Mouse (Mus musculus) thymus, adult 2 months (tissue): ENCODE results near the gene Pkd1. TPM values are rescaled to one million over a fixed set of nuclear protein-coding genes. Genes with fewer than 3 reads are reported as not detected.

Experiments used
- DNase-seq: peaks from one replicate; pipeline ENCODE4 v3.0.0; 2021
- H3K27ac ChIP-seq: fragments of 200-500 bp; 2 replicates; pipeline ENCODE4 v1.5.1; 2012; ENCODE audit warnings: low read length, control low read depth; ENCODE audit not compliant: control insufficient read depth, insufficient read depth
- H3K27me3 ChIP-seq: fragments of 200-500 bp; 2 replicates; pipeline ENCODE4 v1.6.1; 2012; ENCODE audit warnings: mild to moderate bottlenecking, low read length, moderate library complexity, mixed read lengths; ENCODE audit not compliant: control insufficient read depth, insufficient read depth
- H3K36me3 ChIP-seq: fragments of 200-500 bp; 2 replicates; pipeline ENCODE4 v1.6.1; 2012; ENCODE audit warnings: mild to moderate bottlenecking, low read length, moderate library complexity; ENCODE audit not compliant: control insufficient read depth, insufficient read depth
- H3K4me1 ChIP-seq: fragments of 200-500 bp; replicated peaks from 2 replicates; pipeline ENCODE4 v1.6.1; 2012; ENCODE audit warnings: low read length; ENCODE audit not compliant: control insufficient read depth, insufficient read depth
- H3K4me3 ChIP-seq: fragments of 200-500 bp; 2 replicates; pipeline ENCODE4 v1.5.1; 2012; ENCODE audit warnings: mild to moderate bottlenecking, low read length, control low read depth, moderate library complexity; ENCODE audit not compliant: control insufficient read depth, insufficient read depth
- CTCF ChIP-seq: fragments of 200-500 bp; IDR thresholded peaks from 2 replicates; pipeline ENCODE4 v1.5.1; 2012; ENCODE audit warnings: mild to moderate bottlenecking, control low read depth, low read length, moderate library complexity, borderline replicate concordance; ENCODE audit not compliant: control insufficient read depth, poor library complexity, insufficient read depth; ENCODE audit errors: extremely low read depth
- POLR2A ChIP-seq: fragments of 200-500 bp; IDR thresholded peaks from 2 replicates; pipeline ENCODE4 v1.6.1; 2012; ENCODE audit warnings: mild to moderate bottlenecking, low read length, control low read depth, moderate library complexity; ENCODE audit not compliant: control insufficient read depth, poor library complexity, insufficient read depth; ENCODE audit errors: extremely low read depth
- WGBS: fragments of 180-500 bp; shearing (Covaris S2); methylation state at CpG from one replicate; pipeline ENCODE4 v1.1.7; 2018; 5-methylcytosine and 5-hydroxymethylcytosine counted together
- polyA plus RNA-seq: library from polyadenylated mRNA; depleted of rRNA; stranded (reverse); fragments of >200 nt; gene quantifications from 2 replicates; pipeline ENCODE4 v1.2.3, GENCODE M21; 2012

Pkd1 gene
- polyA plus RNA-seq, 1 experiment = 92.8 TPM

DNA sequence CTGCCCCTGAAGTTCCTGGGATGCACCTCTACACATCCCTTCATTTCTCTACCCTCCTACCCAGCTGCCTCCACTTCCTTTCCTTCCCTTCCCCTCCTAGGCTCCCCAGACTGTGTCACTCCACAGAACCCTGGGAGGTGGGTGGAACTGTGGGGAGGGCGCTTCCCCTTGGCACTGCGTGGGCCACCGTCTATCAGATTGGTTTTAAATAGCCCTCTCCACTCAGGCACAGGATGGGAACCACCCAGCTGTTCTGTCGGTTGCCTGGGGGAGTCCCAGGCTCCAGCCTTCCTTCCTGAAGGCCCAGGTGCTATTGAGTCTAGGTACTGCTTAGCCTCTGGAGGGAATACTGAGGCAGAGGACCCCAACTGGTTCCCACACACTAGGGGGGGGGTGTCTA is 85.4 kb downstream of the Pkd1 start:
- no peak overlapping the region for H3K4me3 ChIP-seq
- DNase-seq = no peak
- peaks cover 12% of the 10 kb centered on the region for H3K4me1 ChIP-seq
- no peaks in the 10 kb centered on the region for H3K27me3 ChIP-seq
- no peak for TF ChIP-seq POLR2A
- no peak for TF ChIP-seq CTCF
- WGBS = 70% methylated on average over 4 of the region's 4 CpGs
- no peak overlapping the region for H3K27ac ChIP-seq
- no peaks in the 10 kb centered on the region for H3K36me3 ChIP-seq

DNA sequence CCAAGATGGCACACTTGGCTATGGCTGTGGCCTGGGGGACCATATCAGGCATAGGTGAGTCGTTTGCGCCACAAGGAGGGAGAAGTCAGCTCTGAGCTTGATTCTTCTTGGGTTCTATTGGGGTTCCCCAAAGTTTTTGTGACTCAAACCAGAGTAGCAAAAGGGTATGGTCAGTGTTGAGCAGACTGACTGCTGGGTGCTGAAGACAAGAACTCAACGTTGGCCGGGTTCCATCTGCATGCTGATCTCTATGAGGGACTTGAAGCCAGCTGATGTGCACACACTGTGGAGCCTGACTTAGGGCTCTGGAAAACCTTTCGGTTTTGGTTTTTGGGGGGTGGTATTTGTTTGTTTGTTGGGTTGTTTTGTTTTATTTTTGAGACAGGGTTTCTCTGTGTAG is 86.1 kb downstream of the Pkd1 start:
- H3K27ac ChIP-seq = no peak overlapping the region
- no peaks in the 10 kb centered on the region for H3K36me3 ChIP-seq
- H3K27me3 ChIP-seq = no peaks in the 10 kb centered on the region
- 97% methylated on average over 5 of the region's 5 CpGs for WGBS
- H3K4me1 ChIP-seq = peaks cover 12% of the 10 kb centered on the region
- H3K4me3 ChIP-seq = no peak overlapping the region
- DNase-seq = no peak
- no peak for TF ChIP-seq POLR2A
- TF ChIP-seq CTCF = no peak

DNA sequence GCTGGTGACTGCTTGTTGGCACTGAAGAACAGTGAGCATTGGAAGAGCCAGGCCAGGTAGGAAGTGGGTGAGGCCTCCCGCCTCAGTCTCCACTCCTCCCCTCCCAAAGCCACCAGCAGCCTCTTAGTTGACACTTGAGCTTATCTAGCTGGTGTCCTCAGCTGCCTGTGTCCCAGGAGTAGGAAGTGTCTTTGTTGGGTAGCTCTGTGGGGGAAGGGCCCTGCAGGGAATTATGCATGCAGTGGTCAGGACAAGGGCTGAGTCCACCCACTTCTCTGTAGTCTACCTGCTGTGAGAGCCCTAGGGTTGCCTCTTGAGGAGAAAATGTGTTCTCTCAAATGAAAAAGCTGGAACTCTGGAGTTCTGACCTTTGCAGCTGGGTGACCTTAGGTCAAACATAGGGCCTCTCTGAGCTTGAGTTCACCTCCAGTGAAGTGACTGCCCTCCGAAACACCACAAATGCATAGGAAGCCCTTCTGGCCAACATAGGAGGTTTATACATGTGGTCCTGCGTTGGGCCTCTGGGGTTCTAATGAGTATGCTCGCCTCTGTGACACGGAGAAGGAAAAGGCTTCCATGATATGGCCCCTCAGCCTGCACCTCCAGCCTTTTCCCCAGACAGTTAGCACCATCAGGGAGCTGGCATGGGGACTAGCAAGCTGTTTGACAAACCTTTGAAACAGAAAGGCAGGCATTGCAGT is 87.3 kb downstream of the Pkd1 start:
- no peak for DNase-seq
- TF ChIP-seq CTCF (no peak), POLR2A (no peak)
- no peaks in the 10 kb centered on the region for H3K27me3 ChIP-seq
- H3K27ac ChIP-seq = no peak overlapping the region
- H3K36me3 ChIP-seq = no peaks in the 10 kb centered on the region
- no peak overlapping the region for H3K4me3 ChIP-seq
- peaks cover 9% of the 10 kb centered on the region for H3K4me1 ChIP-seq
- 89% methylated on average over 5 of the region's 5 CpGs for WGBS

DNA sequence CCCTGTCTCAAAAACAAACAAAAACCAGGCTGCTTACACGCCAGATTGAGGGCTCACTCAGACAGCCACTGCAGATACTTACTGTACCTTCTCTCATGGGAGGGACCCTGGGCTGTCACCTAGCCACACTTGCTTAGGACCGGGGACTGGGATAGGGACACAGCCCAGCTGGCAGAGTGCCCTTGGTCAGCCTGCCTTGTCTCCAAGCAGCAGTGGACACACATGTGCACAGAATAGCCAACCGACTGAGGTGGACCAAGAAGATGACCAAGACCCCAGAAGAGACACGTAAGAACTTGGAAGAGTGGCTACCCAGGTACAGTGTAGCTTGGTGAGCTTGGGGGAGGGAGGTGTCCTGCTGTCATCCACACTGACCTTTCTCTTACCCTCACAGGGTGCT is 88.6 kb downstream of the Pkd1 start:
- Histone ChIP-seq H3K4me3 (no peak overlapping the region), H3K27me3 (no peaks in the 10 kb centered on the region), H3K36me3 (no peaks in the 10 kb centered on the region), H3K4me1 (peaks cover 2% of the 10 kb centered on the region; the same call in 1 of the 2 replicates), H3K27ac (no peak overlapping the region)
- no peak for DNase-seq
- TF ChIP-seq CTCF (no peak), POLR2A (no peak)
- WGBS = 93% methylated on average over 4 of the region's 4 CpGs

DNA sequence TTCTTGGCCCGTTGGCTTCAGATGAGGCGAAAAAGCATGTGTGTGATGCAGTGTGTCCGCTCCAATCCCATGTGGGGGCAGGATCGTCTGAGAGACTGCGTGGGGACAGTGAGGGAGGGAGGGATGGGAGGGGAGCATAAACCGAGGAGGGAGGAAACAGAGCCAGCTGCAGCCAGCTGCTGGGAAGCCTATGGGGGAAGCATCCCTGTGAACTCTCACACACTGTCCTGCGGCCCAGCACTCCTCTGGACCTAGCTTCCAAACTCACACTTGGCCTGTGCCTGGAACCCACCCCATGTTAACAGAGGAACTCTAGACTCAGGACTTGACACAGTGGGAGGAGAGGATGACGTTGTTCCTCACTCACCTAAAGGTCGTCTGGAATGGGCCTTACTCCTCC is 89.2 kb downstream of the Pkd1 start:
- Histone ChIP-seq H3K36me3 (no peaks in the 10 kb centered on the region), H3K4me1 (no peaks in the 10 kb centered on the region), H3K27me3 (no peaks in the 10 kb centered on the region), H3K4me3 (no peak overlapping the region), H3K27ac (no peak overlapping the region)
- no peak for DNase-seq
- TF ChIP-seq CTCF (no peak), POLR2A (no peak)
- WGBS = 92% methylated on average over 9 of the region's 9 CpGs

DNA sequence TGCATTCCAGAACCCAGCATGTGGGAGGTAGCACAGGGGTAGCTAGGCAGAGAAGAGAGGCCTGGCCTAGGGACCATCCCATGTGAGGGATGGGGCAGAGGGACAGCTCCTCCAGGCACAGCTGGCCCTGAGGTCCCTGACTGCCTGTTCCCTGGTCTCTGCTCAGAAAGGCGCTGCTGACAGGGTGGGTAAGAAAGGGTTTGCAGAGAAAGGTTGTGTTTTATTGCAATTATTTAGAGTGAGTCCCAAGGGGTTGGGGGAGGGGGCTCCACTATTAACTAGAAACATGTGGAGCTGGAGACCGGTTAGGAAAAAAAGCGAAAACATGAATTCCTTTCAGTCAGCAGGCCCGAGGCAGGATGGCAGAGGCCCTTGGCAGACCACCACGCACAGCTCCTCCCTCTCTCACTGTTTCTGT is 89.9 kb downstream of the Pkd1 start:
- WGBS = 100% methylated on average over 5 of the region's 5 CpGs
- no peak overlapping the region for H3K27ac ChIP-seq
- no peak overlapping the region for H3K4me3 ChIP-seq
- no peak for DNase-seq
- no peaks in the 10 kb centered on the region for H3K4me1 ChIP-seq
- no peaks in the 10 kb centered on the region for H3K27me3 ChIP-seq
- no peaks in the 10 kb centered on the region for H3K36me3 ChIP-seq
- TF ChIP-seq CTCF = no peak
- no peak for TF ChIP-seq POLR2A

DNA sequence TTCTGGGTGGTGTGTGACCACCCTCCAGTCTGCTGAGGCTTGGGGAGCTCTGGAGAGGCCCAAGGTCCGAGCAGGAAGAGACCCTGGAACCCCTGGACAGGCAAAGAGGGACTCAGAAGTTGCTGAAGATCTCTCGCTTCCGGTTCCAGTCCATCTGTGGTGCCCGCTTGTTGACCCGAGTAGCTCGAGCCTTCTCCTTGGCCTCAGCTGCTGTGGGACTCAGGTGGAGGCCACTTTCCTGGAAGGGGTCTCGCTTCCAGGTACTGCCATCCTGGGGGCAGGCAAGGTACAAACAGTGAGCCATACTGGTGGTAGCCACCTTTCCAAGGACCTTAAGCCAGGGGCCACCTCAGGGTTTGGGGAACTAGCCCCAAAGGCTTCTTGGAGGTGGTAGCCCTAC is 90.5 kb downstream of the Pkd1 start:
- DNase-seq = no peak
- H3K27me3 ChIP-seq = no peaks in the 10 kb centered on the region
- no peak overlapping the region for H3K4me3 ChIP-seq
- no peak overlapping the region for H3K27ac ChIP-seq
- 92% methylated on average over 7 of the region's 7 CpGs for WGBS
- H3K4me1 ChIP-seq = no peaks in the 10 kb centered on the region
- TF ChIP-seq CTCF (no peak), POLR2A (no peak)
- no peaks in the 10 kb centered on the region for H3K36me3 ChIP-seq
